Mouse (Mus musculus) cortical plate, adult 2 months (tissue): ENCODE measurements at regions not wholly inside any gene's neighbourhood (a gene's known extent, or its start where the extent isn't known, plus 50 kb on each side); places are given as distances from the start of the nearest gene placed in this dataset.

ENCODE experiments used
- H3K27ac ChIP-seq: fragments of 200-500 bp; 2 replicates; pipeline ENCODE4 v1.5.1; 2012; ENCODE audit warnings: low read length, control low read depth, inconsistent platforms; ENCODE audit not compliant: insufficient read depth
- H3K4me1 ChIP-seq: fragments of 200-500 bp; 2 replicates; pipeline ENCODE4 v1.6.1; 2011; ENCODE audit warnings: low read length; ENCODE audit not compliant: control insufficient read depth, insufficient read depth
- H3K4me3 ChIP-seq: fragments of 200-500 bp; 2 replicates; pipeline ENCODE4 v1.5.1; 2011; ENCODE audit warnings: mild to moderate bottlenecking, low read length, control low read depth; ENCODE audit not compliant: insufficient read depth
- CTCF ChIP-seq: fragments of 200-500 bp; IDR thresholded peaks from 2 replicates; pipeline ENCODE4 v1.5.1; 2011; ENCODE audit warnings: mild to moderate bottlenecking, control low read depth, low read length; ENCODE audit not compliant: insufficient read depth; ENCODE audit errors: extremely low read depth
- POLR2A ChIP-seq: fragments of 200-500 bp; IDR thresholded peaks from 2 replicates; pipeline ENCODE4 v1.6.1; 2011; ENCODE audit warnings: mild to moderate bottlenecking, low read length, control low read depth; ENCODE audit not compliant: insufficient read depth; ENCODE audit errors: extremely low read depth

DNA sequence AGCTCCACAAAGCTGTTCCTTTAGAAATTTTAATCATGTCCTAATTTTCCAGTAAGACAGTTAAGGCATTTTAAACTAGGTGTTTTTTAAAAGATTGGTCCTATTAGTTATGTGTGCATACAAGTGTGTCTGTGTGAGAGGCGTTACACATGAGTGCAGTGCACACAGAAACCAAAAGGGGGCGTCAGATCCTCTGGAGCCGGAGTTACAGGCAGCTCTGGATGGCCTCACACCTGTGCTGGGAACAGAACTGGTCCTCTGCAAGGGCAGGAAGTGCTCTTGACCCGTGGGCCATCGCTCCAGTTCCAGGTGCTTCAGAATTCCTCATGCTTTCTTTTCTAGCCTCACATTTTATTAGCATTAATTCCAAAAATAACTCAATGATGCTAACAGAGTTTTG lies 122.3 kb downstream of the Kctd15 start:
- no peak overlapping the region for H3K4me3 ChIP-seq
- TF ChIP-seq CTCF (no peak), POLR2A (no peak)
- no peaks in the 10 kb centered on the region for H3K4me1 ChIP-seq
- no peak overlapping the region for H3K27ac ChIP-seq

- no peaks in the 10 kb centered on the region for H3K4me1 ChIP-seq
- H3K27ac ChIP-seq = no peak overlapping the region
- no peak for TF ChIP-seq CTCF
- no peak for TF ChIP-seq POLR2A
- no peak overlapping the region for H3K4me3 ChIP-seq
Measured at GRCm38 (mm10) chr7:34531639-34532038, 124.9 kb downstream of the Kctd15 start.

GRCm38 (mm10) chr7:34507858-34508257 lies 114.7 kb upstream of the Lsm14a start:
- Histone ChIP-seq H3K27ac (no peak overlapping the region), H3K4me1 (no peaks in the 10 kb centered on the region), H3K4me3 (no peak overlapping the region)
- TF ChIP-seq CTCF = 0 out of 2 replicates have a peak, but pooled peaks have one; percentile 18
- no peak for TF ChIP-seq POLR2A

GRCm38 (mm10) chr7:34506816-34507215 lies 113.7 kb upstream of the Lsm14a start:
- H3K4me3 ChIP-seq = no peak overlapping the region
- no peaks in the 10 kb centered on the region for H3K4me1 ChIP-seq
- H3K27ac ChIP-seq = no peak overlapping the region
- TF ChIP-seq POLR2A = no peak
- TF ChIP-seq CTCF = no peak

- Histone ChIP-seq H3K27ac (no peak overlapping the region), H3K4me3 (no peak overlapping the region), H3K4me1 (no peaks in the 10 kb centered on the region)
- TF ChIP-seq POLR2A (no peak), CTCF (no peak)
Measured at GRCm38 (mm10) chr7:34493892-34494291, 100.8 kb upstream of the Lsm14a start.

GRCm38 (mm10) chr7:34484908-34485598 lies 91.9 kb upstream of the Lsm14a start:
- TF ChIP-seq CTCF (no peak), POLR2A (no peak)
- Histone ChIP-seq H3K27ac (no peak overlapping the region), H3K4me3 (no peak overlapping the region), H3K4me1 (no peaks in the 10 kb centered on the region)

DNA sequence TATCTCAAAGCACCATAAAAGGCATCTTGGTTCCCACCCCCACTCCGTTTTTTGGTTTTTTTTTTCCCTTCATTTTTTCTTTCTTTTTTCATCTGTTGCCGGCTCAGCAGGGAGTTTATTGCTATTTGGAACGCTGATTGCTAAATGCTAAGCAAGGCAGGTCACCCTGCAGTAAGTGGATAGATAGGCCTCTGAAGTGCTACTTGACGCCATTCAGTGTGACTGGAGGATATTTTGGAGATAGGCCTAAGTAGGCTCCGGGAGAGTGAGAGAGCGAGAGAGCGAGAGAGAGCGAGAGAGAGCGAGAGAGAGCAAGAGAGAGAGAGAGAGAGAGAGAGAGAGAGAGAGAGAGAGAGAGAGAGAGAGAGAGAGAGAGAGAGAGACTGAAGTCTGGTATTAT lies 90.3 kb upstream of the Lsm14a start:
- no peak overlapping the region for H3K4me3 ChIP-seq
- TF ChIP-seq CTCF (no peak), POLR2A (no peak)
- H3K4me1 ChIP-seq = no peaks in the 10 kb centered on the region
- H3K27ac ChIP-seq = no peak overlapping the region

DNA sequence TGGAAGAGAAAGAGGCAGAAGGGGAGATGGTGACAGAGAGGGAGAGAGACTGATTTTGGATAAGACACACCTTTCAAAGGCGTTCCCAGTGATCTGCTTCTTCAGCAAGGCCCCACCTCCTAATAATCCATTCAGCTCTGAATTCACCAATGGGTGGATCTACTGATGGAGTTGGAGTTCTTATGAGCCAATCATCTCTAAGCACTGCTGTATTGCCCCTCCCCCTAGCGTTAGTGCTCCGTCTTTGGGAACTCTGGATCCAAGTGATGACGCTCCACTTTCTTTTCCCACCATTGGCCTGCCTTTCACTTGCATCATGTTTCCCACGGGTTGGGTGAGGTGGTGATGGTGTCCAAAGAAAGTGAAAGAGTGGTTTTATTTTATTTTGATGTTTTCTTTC lies 87.7 kb upstream of the Lsm14a start:
- H3K4me1 ChIP-seq = no peaks in the 10 kb centered on the region
- H3K27ac ChIP-seq = no peak overlapping the region
- H3K4me3 ChIP-seq = no peak overlapping the region
- TF ChIP-seq POLR2A (no peak), CTCF (no peak)

DNA sequence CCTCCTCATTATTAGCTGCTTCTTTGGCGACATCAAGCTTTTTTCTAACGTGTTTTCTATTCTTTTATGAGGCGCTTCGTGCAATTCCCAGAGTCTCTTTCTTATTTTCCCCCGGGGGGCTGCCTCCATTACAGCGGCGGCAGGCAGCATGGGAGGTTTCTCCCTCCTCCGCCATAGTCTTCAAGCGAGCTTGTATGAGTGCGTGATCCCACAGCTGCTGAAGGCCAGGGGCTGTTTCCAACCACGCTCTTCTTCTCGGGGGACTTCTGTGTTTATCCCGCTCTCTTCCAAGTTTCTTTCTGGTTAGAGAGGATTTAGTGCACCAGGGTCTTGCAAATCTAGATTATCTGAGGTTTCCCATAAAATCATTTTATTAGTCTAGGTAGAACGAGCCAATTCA lies 77.9 kb upstream of the Lsm14a start:
- Histone ChIP-seq H3K4me1 (no peaks in the 10 kb centered on the region), H3K27ac (no peak overlapping the region), H3K4me3 (no peak overlapping the region)
- TF ChIP-seq POLR2A (no peak), CTCF (no peak)

DNA sequence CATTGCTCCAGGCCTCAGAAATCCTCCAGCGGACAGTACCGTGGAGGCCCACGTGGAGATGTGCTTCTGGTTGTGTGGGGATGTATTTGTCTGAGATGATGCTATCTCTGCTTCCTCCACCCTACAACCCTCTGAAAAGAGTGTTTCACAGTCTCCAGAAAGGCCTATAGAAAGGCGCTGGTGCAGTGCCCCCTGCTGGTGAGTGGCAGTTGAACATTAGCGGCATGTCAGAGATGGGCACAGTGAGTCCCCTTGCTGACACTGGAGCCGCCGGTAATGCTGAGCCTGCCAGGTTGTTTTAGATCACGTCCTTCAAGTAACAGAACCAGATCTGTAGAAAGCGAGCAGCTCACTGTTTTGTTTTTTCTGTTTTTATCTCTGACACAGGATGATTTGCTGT lies 69.0 kb upstream of the Lsm14a start:
- Histone ChIP-seq H3K4me3 (no peak overlapping the region), H3K27ac (no peak overlapping the region), H3K4me1 (no peaks in the 10 kb centered on the region)
- TF ChIP-seq CTCF (peak; percentile 26; the same call in 1 of the 2 replicates), POLR2A (no peak)
